Mouse (Mus musculus) G1E (cell line): ENCODE data around the gene Zfp622. TPM values are rescaled to one million over a fixed set of nuclear protein-coding genes. Genes with fewer than 3 reads are reported as not detected.
A peak's percentile ranks its signal among the peaks of the same experiment; 100 is the strongest.

Experiments used
- ATAC-seq: 2 replicates; pipeline ENCODE4 v1.8.0; 2016; ENCODE audit warnings: mild to moderate bottlenecking; ENCODE audit not compliant: insufficient number of reproducible peaks, poor library complexity, low FRiP score, severe bottlenecking; ENCODE audit errors: extremely low read depth
- DNase-seq: peaks from one replicate; pipeline ENCODE4 v3.0.0; 2012; ENCODE audit warnings: low spot score
- H3K27me3 ChIP-seq: 2 replicates; pipeline ENCODE4 v1.6.1; 2012; ENCODE audit warnings: mild to moderate bottlenecking, low read length, inconsistent platforms; ENCODE audit not compliant: insufficient read depth
- H3K36me3 ChIP-seq: replicated peaks from 2 replicates; pipeline ENCODE3; 2012; ENCODE audit warnings: mild to moderate bottlenecking, inconsistent platforms
- H3K4me1 ChIP-seq: 2 replicates; pipeline ENCODE4 v1.6.1; 2012; ENCODE audit warnings: low read depth, low read length, inconsistent platforms, mixed read lengths; ENCODE audit not compliant: insufficient read depth
- H3K4me3 ChIP-seq: 2 replicates; pipeline ENCODE4 v1.5.1; 2012; ENCODE audit warnings: low read depth, mild to moderate bottlenecking, inconsistent platforms, low read length, moderate library complexity, mixed read lengths
- H3K9me3 ChIP-seq: replicated peaks from 2 replicates; pipeline ENCODE4 v1.6.1; 2012; ENCODE audit warnings: inconsistent platforms
- CTCF ChIP-seq: IDR thresholded peaks from 2 replicates; pipeline ENCODE4 v1.5.1; 2012; ENCODE audit warnings: low read depth, low read length, inconsistent platforms, mixed read lengths
- GATA1 ChIP-seq: IDR thresholded peaks from 2 replicates; pipeline ENCODE4 v1.6.1; 2012; ENCODE audit warnings: borderline replicate concordance, low read length, inconsistent platforms, mixed read lengths
- GATA2 ChIP-seq: IDR thresholded peaks from 2 replicates; pipeline ENCODE4 v1.6.1; 2012; ENCODE audit warnings: low read depth, low read length, inconsistent platforms, borderline replicate concordance
- POLR2AphosphoS5 ChIP-seq: IDR thresholded peaks from 2 replicates; pipeline ENCODE4 v1.6.1; 2012; ENCODE audit warnings: low read depth, low read length, inconsistent platforms; ENCODE audit not compliant: insufficient replicate concordance
- TAL1 ChIP-seq: conservative IDR thresholded peaks from 2 replicates; pipeline ENCODE4 v1.6.1; 2012; ENCODE audit warnings: low read depth, low read length, inconsistent platforms, mixed read lengths
- polyA plus RNA-seq: library from polyadenylated mRNA; stranded (reverse); fragments of >175 nt; gene quantifications from 2 replicates; pipeline ENCODE4 v1.2.3, GENCODE M21; 2012
- total RNA-seq, 2 experiments: library from RNA; stranded (forward) in 1 of 2; stranded (reverse) in 1 of 2; fragments of 200-1000 nt in 1 of 2; fragments of >200 nt in 1 of 2; fragmentation: Nextera tagmentation in 1 of 2; gene quantifications; 2 replicates each; pipeline ENCODE4 v1.2.3; 2014 to 2017

Gene Zfp622
- total RNA-seq (2014; fragmentation: Nextera tagmentation) (27.2 and 38.3 TPM in 2 replicates), total RNA-seq (2017) (64.0 and 86.0 TPM in 2 replicates), polyA plus RNA-seq (49.1 and 64.2 TPM in 2 replicates)

DNA sequence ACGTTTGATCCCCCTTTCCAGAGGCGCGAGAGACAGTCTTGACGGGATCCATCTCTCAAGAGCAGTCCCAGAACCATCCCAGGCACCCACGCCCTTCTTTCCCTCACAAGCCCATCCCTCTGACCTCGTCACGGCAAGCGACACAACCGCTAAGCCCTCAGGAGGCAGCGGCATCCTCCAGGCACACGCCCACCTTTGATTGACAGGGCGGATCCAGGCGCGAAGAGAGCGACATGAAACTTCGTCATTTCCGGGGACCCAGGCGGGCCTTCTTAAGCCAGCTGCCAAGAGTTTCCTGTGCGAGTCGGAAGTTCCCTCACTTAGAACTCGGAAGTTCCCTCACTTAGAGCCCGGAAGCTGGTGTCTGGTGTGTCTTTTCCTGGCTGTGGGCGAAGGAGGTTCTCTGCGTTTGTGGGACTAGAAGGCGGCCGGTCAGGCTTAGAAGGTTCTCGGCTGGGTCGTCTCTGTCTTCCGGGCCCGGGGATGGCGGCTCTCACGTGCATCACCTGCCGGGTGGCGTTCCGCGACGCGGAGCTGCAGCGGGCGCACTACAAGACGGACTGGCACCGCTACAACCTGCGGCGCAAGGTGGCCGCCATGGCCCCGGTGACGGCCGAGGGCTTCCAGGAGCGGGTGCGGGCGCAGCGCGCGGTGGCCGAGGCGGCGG, at the start of gene Zfp622:
Zfp622 (plus strand) TSS at position 300 of the 667 bp plus-strand sequence.
- peak; percentile 81 for DNase-seq
- H3K4me1 ChIP-seq, result peaks cover 28% of the 10 kb centered on the region
- H3K27me3 ChIP-seq, result no peaks in the 10 kb centered on the region
- TF ChIP-seq GATA1 (no peak), POLR2AphosphoS5 (no peak), CTCF (no peak), TAL1 (no peak), GATA2 (no peak)
- peak within 1 kb of the TSS; percentile 99 for H3K4me3 ChIP-seq
- ATAC-seq, result peak; percentile 99
- H3K36me3 ChIP-seq, result peaks cover 29% of the 10 kb centered on the region
- no peaks in the 10 kb centered on the region for H3K9me3 ChIP-seq

DNA sequence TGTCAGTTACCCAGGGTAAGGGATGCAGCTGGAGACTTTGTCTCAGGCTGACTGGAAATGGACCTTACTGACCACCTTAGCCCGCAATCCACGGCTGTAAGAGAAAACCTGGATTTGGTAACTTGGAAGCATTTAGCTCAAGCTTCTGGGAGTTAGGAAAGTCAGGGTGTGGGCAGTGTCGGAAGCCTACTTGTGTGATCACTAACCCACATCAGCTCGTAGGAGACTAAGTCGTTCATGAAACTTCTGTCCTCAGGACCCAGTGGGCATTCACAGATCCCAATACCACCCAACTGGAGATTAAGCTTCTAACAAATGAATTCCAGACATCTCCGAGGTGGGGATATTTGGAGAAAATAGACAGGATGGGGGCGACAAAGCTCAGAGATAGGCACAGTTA, 49.8 kb upstream of the Zfp622 start:
- DNase-seq, result no peak
- no peaks in the 10 kb centered on the region for H3K36me3 ChIP-seq
- TF ChIP-seq CTCF (no peak), GATA2 (no peak), GATA1 (no peak), TAL1 (no peak), POLR2AphosphoS5 (no peak)
- peaks cover 9% of the 10 kb centered on the region for H3K9me3 ChIP-seq
- no peak overlapping the region for H3K4me3 ChIP-seq
- ATAC-seq, result no peak
- no peaks in the 10 kb centered on the region for H3K27me3 ChIP-seq
- H3K4me1 ChIP-seq, result no peaks in the 10 kb centered on the region

DNA sequence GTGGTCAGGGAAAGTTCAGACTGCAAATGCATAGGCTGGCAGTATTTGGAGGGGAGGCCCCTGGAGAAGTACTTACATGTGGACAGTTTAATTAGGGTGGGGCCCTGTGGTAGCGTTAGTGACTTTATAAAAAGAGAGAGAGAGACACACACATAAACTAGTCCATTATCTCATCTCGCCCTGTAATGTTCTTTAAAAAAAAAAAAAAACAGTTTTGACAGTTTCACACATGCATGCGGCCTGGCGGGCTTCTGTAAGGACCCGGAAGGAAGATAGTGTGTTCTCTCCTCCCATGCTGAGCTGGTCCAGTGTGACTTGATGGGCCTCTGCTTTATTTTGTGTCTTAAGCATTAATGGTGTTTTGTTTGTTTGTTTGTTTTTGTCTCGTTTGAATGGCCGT, 45.7 kb upstream of the Zfp622 start:
- no peak for TF ChIP-seq POLR2AphosphoS5
- no peak for TF ChIP-seq TAL1
- no peak for TF ChIP-seq GATA1
- TF ChIP-seq GATA2, result no peak
- TF ChIP-seq CTCF, result no peak
- Histone ChIP-seq H3K27me3 (no peaks in the 10 kb centered on the region), H3K9me3 (no peaks in the 10 kb centered on the region; the same call in 1 of the 2 replicates), H3K4me1 (no peaks in the 10 kb centered on the region), H3K4me3 (no peak overlapping the region), H3K36me3 (no peaks in the 10 kb centered on the region)
- DNase-seq (no peak), ATAC-seq (no peak)

DNA sequence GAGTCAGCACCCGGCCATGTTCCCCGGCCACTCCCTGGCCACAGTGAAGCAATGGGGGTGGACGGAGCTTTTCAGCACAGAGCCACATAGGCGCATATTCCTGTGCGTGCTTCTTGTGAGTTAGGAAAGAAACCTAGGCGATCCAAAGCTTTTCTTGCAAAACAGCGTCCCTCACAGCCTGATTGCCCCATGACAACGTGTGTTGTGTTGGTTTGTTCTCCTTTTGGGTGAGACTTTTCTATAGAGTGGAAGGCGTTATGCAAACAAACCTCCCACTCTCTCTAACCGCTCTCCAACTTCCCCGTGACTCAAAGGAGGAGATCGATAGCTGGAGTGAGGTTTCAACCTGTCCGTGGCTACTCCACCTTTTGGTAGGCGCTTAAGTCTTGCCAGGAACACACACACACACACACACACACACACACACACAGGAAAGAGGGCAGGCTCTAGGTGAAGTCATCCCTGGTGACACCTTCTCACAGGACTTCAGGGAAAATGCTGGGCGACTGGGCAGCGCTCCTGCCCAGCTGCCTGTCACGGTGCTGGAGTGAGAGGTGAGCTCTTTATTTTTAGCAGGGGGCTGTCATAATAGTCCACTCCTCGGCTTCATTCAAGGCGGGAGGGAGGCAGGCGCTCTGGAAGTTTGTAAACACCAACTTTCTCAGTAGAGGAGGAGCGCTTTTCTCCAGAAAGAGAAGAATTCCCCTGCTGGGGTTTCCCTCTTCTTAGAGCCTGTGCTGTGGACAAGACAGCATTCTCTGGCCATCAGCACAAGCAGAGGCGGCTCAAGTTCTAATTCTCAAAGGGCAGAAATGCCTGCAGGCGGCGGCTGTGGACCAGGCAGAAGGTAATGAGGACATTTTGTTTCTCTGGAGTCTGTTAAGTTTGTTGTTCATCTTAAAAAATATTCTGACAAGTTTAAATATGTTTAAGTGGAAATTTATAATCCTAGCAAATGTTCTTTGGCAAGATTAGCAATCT, 43.5 kb upstream of the Zfp622 start:
- no peak for DNase-seq
- H3K27me3 ChIP-seq, result no peaks in the 10 kb centered on the region
- no peaks in the 10 kb centered on the region for H3K9me3 ChIP-seq
- no peaks in the 10 kb centered on the region for H3K36me3 ChIP-seq
- no peak for TF ChIP-seq POLR2AphosphoS5
- no peak for TF ChIP-seq TAL1
- H3K4me3 ChIP-seq, result no peak overlapping the region
- no peak for ATAC-seq
- no peaks in the 10 kb centered on the region for H3K4me1 ChIP-seq

DNA sequence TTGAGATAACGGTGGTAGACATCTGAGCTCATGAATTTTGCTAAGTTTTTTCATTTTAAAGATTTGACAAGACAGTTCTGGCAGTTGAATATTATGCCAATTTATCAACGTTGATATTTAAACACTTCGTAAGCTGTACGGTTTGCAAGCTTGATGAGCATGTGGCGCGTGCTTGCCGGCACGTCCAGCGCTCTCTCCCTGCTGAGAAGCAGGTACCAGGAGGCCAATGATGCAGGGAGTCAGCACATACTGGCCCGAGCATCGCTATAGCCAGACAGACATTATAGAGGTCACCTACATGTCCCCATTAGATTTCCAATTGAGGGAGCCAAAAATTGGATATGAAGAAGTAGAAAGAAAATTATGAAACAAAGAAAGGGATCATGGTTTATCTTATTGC, 42.7 kb upstream of the Zfp622 start:
- Histone ChIP-seq H3K4me3 (no peak overlapping the region), H3K36me3 (no peaks in the 10 kb centered on the region), H3K27me3 (no peaks in the 10 kb centered on the region), H3K9me3 (no peaks in the 10 kb centered on the region), H3K4me1 (no peaks in the 10 kb centered on the region)
- ATAC-seq (no peak), DNase-seq (no peak)
- TF ChIP-seq CTCF (no peak), TAL1 (no peak), GATA1 (no peak), POLR2AphosphoS5 (no peak), GATA2 (no peak)

DNA sequence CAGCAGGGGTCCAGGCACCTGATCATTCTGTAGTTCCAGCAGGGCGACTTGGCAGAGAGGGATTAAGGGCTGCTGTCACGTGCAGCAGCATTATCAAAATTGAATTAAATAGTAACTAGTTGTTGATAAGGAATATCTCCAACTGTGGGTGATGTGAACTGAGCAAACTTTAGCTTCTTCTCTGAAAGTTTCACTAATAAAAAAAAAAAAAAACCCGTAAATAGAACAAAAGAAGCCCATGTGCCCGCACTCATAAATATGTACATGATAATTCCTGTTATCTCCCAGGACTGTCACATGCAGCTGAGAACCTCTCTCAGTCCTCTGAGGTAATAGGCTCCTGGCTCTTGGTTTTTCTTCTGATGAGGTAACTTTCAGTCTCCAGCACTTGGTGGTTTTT, 41.8 kb upstream of the Zfp622 start:
- H3K27me3 ChIP-seq, result no peaks in the 10 kb centered on the region
- H3K9me3 ChIP-seq, result no peaks in the 10 kb centered on the region
- DNase-seq (no peak), ATAC-seq (no peak)
- TF ChIP-seq GATA2 (no peak), TAL1 (no peak), GATA1 (no peak), POLR2AphosphoS5 (no peak), CTCF (no peak)
- no peaks in the 10 kb centered on the region for H3K36me3 ChIP-seq
- no peak overlapping the region for H3K4me3 ChIP-seq
- no peaks in the 10 kb centered on the region for H3K4me1 ChIP-seq
